Mouse (Mus musculus) kidney, embryonic 14.5 days (tissue): ENCODE results near the gene Lgr6. TPM values are rescaled to one million over a fixed set of nuclear protein-coding genes. Genes with fewer than 3 reads are reported as not detected.

Experiments
- ATAC-seq: fragments of 200-750 bp; cut with Nextera tagmentation; 2 replicates; pipeline ENCODE4 v1.8.0; 2017; ENCODE audit warnings: moderate number of reproducible peaks, mild to moderate bottlenecking, moderate TSS enrichment, moderate library complexity; ENCODE audit not compliant: low FRiP score, low TSS enrichment
- H3K27ac ChIP-seq: fragments of 300-500 bp; sonication (generic); 2 replicates; pipeline ENCODE4 v1.5.1; 2014; ENCODE audit warnings: low read depth, mild to moderate bottlenecking, low read length, moderate library complexity, mixed read lengths
- H3K27me3 ChIP-seq: fragments of 300-500 bp; sonication (generic); 2 replicates; pipeline ENCODE4 v1.6.1; 2014; ENCODE audit warnings: mild to moderate bottlenecking, low read length; ENCODE audit not compliant: control insufficient read depth, insufficient read depth
- H3K36me3 ChIP-seq: fragments of 300-500 bp; sonication (generic); 2 replicates; pipeline ENCODE4 v1.6.1; 2014; ENCODE audit warnings: low read length, mixed read lengths; ENCODE audit not compliant: control insufficient read depth, insufficient read depth
- H3K4me1 ChIP-seq: fragments of 300-500 bp; sonication (generic); 2 replicates; pipeline ENCODE4 v1.6.1; 2014; ENCODE audit warnings: low read length, mixed read lengths; ENCODE audit not compliant: control insufficient read depth, insufficient read depth
- H3K4me2 ChIP-seq: fragments of 300-500 bp; sonication (generic); replicated peaks from 2 replicates; pipeline ENCODE4 v1.6.1; 2014; ENCODE audit warnings: low read depth, mild to moderate bottlenecking, low read length
- H3K4me3 ChIP-seq: fragments of 300-500 bp; sonication (generic); 2 replicates; pipeline ENCODE4 v1.5.1; 2014; ENCODE audit warnings: mild to moderate bottlenecking, low read length
- H3K9ac ChIP-seq: fragments of 300-500 bp; sonication (generic); 2 replicates; pipeline ENCODE4 v1.6.1; 2014; ENCODE audit warnings: low read depth, mild to moderate bottlenecking, low read length, moderate library complexity
- H3K9me3 ChIP-seq: fragments of 300-500 bp; sonication (generic); 2 replicates; pipeline ENCODE4 v1.6.1; 2016; ENCODE audit warnings: low read length; ENCODE audit not compliant: control insufficient read depth
- WGBS: fragments of 180-500 bp; shearing (Covaris S2); extraction: QIAGEN DNeasy Blood & Tissue Kit; methylation state at CpG from one replicate; pipeline ENCODE4 v1.1.7; 2014; 5-methylcytosine and 5-hydroxymethylcytosine counted together
- polyA plus RNA-seq: library from polyadenylated mRNA; unstranded; fragments of >200 nt; fragmentation: Nextera tagmentation; extraction: Ambion mirVana; gene quantifications from 2 replicates; pipeline ENCODE4 v1.2.1, GENCODE M21; 2014

Gene Lgr6
- polyA plus RNA-seq, 1 experiment from 2014 or later = 0.66 TPM

DNA sequence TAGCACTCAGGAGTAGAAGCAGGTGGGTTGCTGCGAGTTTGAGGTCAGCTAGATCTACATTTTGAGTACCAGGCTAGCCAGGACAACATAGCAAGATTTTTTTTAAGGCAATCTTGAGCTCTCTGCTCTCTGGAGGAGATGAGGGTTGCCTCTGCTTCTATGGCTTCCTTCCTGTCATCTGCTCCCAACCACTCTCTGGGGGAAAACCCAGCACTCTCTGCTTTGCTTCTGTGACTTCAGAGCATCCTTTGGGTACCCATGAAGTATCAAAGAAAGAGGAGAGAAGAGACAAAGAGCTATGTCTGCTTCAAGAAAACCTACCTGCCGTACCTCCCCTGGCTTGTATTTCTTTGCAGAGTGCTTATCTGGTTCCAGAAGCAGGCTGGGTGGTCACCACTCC lies 38.9 kb upstream of the Lgr6 start:
- 87% methylated on average over 2 of the region's 2 CpGs for WGBS
- Histone ChIP-seq H3K27ac (no peak overlapping the region), H3K9me3 (no peaks in the 10 kb centered on the region), H3K36me3 (no peaks in the 10 kb centered on the region), H3K9ac (no peak overlapping the region), H3K4me3 (no peak overlapping the region), H3K4me1 (0 out of 2 replicates have a peak, but pooled peaks cover 9% of the 10 kb centered on the region), H3K27me3 (no peaks in the 10 kb centered on the region; the same call in 1 of the 2 replicates), H3K4me2 (no peak overlapping the region)
- ATAC-seq = no peak

DNA sequence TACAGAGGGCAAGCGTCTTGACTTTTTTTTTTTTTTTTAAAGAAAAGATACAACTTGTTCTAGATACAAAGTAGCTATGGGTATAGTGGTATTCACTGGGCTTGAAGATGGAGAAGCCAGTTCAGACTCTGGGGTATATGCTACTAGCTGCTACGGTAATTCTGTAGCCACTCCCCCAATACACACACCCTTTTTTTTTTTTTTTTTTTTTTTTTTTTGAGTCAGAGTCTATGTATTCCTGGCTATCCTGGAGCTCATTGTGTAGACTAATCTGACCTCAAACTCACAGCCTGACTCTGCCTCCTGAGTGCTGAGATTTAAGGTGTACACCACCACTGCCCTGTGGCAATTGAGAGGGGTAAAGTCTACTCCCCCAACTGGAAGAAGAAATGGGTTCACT lies 37.4 kb upstream of the Lgr6 start:
- Histone ChIP-seq H3K27me3 (no peaks in the 10 kb centered on the region; the same call in 1 of the 2 replicates), H3K4me3 (no peak overlapping the region), H3K27ac (no peak overlapping the region), H3K4me2 (no peak overlapping the region), H3K9me3 (no peaks in the 10 kb centered on the region), H3K9ac (no peak overlapping the region), H3K4me1 (no peaks in the 10 kb centered on the region), H3K36me3 (no peaks in the 10 kb centered on the region)
- 78% methylated on average over 2 of the region's 2 CpGs for WGBS
- no peak for ATAC-seq

DNA sequence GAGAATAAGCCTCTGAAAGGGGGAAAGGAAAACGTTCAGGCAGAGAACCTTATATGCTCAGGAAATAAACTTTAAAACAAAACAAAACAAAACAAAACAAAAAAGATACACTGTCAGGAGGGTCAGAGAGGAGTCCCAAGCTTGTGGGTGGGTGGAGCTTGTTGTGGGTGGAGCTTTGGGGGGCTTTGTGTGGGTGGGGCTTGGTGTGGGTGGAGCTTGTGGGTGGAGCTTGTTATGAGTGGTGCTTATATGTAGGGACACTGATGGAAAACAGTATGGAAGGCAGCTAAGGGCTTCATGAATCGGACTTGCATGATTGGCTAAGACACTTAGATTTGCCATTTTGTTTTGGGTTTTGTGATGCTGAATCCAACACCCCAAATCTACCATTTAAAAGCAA lies 34.8 kb upstream of the Lgr6 start:
- no peaks in the 10 kb centered on the region for H3K4me1 ChIP-seq
- H3K4me2 ChIP-seq = no peak overlapping the region
- H3K9me3 ChIP-seq = no peaks in the 10 kb centered on the region
- 71% methylated on average over 2 of the region's 2 CpGs for WGBS
- H3K27me3 ChIP-seq = no peaks in the 10 kb centered on the region; the same call in 1 of the 2 replicates
- H3K36me3 ChIP-seq = no peaks in the 10 kb centered on the region
- H3K9ac ChIP-seq = no peak overlapping the region
- no peak for ATAC-seq
- H3K27ac ChIP-seq = no peak overlapping the region
- no peak overlapping the region for H3K4me3 ChIP-seq

DNA sequence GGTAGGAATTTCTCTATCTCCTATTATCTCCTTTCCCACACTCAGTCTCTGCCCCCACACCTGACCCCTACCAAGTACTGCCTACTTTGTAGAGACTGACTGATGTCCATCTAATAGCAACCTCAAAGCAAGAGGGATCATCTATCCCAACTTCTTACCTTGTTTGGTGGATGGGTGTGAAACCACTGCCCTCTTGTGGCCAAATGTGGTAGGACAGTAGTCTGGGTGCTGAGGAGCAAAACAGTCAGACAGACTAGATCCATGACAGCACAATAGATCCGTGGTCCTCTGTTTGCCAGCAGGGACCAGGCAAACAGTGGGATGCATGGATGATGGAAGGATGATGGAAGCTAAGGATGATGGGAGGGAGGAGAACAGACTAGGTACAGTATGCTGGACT lies 31.4 kb upstream of the Lgr6 start:
- Histone ChIP-seq H3K4me3 (no peak overlapping the region), H3K27ac (no peak overlapping the region), H3K9ac (no peak overlapping the region), H3K27me3 (no peaks in the 10 kb centered on the region), H3K4me2 (no peak overlapping the region), H3K36me3 (no peaks in the 10 kb centered on the region), H3K4me1 (peaks cover 7% of the 10 kb centered on the region), H3K9me3 (no peaks in the 10 kb centered on the region)
- ATAC-seq = peak; percentile 21; the same call in 1 of the 2 replicates
- 13% methylated on average over 1 of the region's 1 CpGs for WGBS

DNA sequence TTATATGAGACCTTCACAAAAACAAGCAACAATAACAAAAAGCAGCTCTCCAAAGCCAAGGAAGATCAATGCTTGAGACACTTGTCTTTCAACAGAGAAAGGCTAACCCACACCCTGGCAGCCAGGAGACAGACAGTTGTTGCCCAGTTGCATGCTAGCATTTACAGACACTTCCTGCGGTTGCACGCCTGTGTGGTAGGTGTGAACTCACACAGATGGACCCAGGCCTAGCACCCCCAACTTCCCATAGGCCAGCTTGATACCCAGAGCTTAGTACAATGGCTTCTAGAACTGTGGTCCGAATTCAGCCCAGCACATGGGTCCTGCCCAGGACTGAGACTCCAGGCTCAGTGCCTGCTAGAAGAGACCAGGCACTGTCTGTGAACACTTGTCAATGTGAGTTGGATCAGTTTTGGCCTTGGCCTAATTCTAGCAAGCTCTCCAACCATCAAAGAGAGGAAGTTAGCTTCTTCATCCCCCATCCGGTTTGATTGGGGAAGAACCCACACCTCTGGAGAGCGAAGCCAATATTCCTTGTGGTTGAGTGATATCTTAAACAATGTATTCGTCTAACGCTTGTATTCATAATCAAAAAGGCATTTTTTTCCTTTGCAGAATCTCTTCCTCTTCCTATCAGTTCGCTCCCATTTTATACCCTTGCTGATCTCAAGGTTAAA lies 30.2 kb upstream of the Lgr6 start:
- H3K9ac ChIP-seq = no peak overlapping the region
- H3K4me1 ChIP-seq = peaks cover 16% of the 10 kb centered on the region
- ATAC-seq = no peak
- H3K9me3 ChIP-seq = no peaks in the 10 kb centered on the region
- WGBS = 92% methylated on average over 8 of the region's 8 CpGs
- no peak overlapping the region for H3K27ac ChIP-seq
- H3K4me3 ChIP-seq = no peak overlapping the region
- no peak overlapping the region for H3K4me2 ChIP-seq
- H3K27me3 ChIP-seq = no peaks in the 10 kb centered on the region
- H3K36me3 ChIP-seq = no peaks in the 10 kb centered on the region

DNA sequence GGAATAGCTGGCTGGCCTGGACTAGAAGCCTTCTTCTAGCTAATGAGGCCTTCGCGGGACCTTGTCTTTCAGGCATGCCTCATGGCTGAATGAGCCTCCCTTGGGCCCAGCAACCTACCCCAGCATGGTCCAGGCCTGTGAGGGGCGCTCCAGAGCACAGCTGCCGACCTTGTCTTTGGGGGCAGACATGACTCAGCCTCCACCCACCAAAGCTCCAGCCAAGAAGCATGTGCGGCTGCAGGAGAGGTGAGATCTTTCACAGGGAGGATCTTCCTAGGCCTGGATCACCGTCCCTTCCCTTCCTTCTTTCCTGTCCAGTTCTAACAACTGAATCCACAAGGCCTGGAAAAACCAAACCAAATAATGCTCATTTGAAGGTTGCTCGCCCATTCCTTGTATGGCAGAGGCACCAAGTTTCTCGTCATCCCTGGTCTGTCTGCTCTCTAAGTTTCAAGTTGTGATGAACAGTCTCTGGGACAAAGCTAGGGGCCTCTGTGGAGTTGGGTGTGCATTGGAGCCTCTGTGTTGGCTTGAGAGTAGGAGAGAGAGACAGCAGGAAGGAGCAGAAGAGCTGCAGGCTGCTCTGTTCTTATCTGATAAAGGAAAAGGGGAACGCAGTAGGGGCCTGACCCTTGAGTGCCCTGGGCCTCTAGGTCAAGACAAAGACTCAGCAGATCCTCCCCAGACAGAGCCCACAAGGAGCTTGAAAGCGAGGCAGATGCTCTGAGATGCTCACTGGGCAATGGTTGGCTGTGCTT lies 28.8 kb upstream of the Lgr6 start:
- Histone ChIP-seq H3K9ac (no peak overlapping the region), H3K4me1 (peaks cover 16% of the 10 kb centered on the region), H3K36me3 (no peaks in the 10 kb centered on the region), H3K27ac (no peak overlapping the region), H3K4me2 (no peak overlapping the region), H3K9me3 (no peaks in the 10 kb centered on the region), H3K27me3 (0 out of 2 replicates have a peak, but pooled peaks cover 3% of the 10 kb centered on the region), H3K4me3 (no peak overlapping the region)
- WGBS = 83% methylated on average over 10 of the region's 10 CpGs
- no peak for ATAC-seq

DNA sequence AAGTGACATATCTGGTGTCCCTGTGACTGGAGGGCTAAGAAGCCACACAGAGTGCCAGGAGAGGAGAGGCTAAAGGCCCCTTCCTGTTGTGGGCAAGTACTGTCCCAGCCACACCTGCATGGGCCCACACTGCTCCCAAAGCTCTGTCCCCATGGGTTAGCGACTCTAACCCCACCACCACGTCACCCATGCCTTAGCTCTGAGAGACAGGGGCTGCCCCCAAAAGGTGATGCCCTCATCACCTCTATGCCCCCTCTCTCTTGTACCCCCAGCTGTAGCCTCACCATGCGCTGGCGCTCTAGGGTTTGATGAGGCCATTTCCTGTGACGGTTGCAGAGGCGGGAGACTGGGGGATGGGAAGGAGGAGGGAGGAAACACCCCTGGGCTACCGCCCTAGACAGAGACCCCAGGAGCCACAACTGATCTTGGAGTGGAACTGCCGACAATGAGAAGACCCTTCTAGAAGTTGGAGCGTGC lies 27.9 kb upstream of the Lgr6 start:
- H3K4me2 ChIP-seq = no peak overlapping the region
- no peak overlapping the region for H3K27ac ChIP-seq
- no peak overlapping the region for H3K9ac ChIP-seq
- no peak overlapping the region for H3K4me3 ChIP-seq
- no peaks in the 10 kb centered on the region for H3K36me3 ChIP-seq
- WGBS = 84% methylated on average over 9 of the region's 9 CpGs
- peaks cover 16% of the 10 kb centered on the region for H3K4me1 ChIP-seq
- H3K9me3 ChIP-seq = no peaks in the 10 kb centered on the region
- 0 out of 2 replicates have a peak, but pooled peaks cover 3% of the 10 kb centered on the region for H3K27me3 ChIP-seq
- no peak for ATAC-seq

DNA sequence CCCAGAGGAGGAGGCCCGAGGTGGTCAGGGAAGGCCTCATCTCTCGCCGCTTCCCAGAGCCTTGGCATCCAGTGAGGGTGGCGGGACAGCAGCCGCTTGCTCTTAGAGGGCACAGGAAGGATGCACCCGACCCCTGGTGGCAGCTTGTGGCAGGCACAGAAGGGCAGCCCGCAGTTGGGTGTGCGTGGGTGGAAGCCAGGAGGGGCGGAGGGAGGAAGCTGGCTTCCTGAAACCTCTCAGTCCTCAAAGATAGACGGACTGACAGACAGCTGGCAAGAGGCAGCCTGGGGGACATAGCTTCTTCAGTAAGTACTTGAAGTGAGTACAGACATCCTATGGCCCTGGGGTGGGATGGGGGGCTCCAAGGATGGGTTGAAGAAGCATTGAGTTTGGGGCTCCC lies 27.4 kb upstream of the Lgr6 start, which contains the start of gene Ptpn7:
TSS of gene Ptpn7 (plus strand) at position 228 of the 400 bp plus-strand sequence.
- Histone ChIP-seq H3K36me3 (no peaks in the 10 kb centered on the region), H3K9me3 (no peaks in the 10 kb centered on the region), H3K4me3 (no peak within 1 kb of the TSS), H3K27me3 (0 out of 2 replicates have a peak, but pooled peaks cover 3% of the 10 kb centered on the region), H3K9ac (no peak within 1 kb of the TSS), H3K4me2 (no peak within 1 kb of the TSS), H3K27ac (peak within 1 kb of the TSS; percentile 15; the same call in 1 of the 2 replicates), H3K4me1 (peaks cover 20% of the 10 kb centered on the region)
- ATAC-seq = no peak
- 36% methylated on average over 10 of the region's 10 CpGs for WGBS

DNA sequence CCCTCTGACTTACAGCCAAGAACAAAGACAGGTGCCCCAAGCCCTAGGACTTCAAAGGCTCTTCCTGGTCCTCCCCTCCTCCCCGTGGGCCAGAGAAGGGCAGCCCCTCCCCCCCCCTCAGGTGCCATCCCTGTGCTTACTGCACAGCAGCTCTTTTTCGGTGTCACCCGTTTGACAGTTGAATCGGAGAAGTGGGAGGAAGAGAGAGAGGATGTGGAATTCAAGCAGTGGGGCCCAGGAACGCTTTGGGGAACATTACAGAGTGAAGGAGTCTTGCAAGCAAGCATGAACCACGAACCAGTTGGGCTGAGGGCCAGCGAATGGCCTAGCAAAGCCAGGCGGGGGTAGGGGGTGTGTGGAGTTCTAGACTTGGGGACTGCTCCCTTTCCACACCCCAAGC lies 26.5 kb upstream of the Lgr6 start:
- Histone ChIP-seq H3K36me3 (no peaks in the 10 kb centered on the region), H3K4me3 (no peak overlapping the region), H3K9me3 (no peaks in the 10 kb centered on the region), H3K4me2 (no peak overlapping the region), H3K4me1 (peaks cover 27% of the 10 kb centered on the region), H3K27ac (peak overlapping the region; percentile 15; the same call in 1 of the 2 replicates), H3K27me3 (0 out of 2 replicates have a peak, but pooled peaks cover 3% of the 10 kb centered on the region), H3K9ac (no peak overlapping the region)
- WGBS = 47% methylated on average over 8 of the region's 8 CpGs
- ATAC-seq = no peak
